Mouse (Mus musculus): ENCODE results near the gene Usp20.

DNA sequence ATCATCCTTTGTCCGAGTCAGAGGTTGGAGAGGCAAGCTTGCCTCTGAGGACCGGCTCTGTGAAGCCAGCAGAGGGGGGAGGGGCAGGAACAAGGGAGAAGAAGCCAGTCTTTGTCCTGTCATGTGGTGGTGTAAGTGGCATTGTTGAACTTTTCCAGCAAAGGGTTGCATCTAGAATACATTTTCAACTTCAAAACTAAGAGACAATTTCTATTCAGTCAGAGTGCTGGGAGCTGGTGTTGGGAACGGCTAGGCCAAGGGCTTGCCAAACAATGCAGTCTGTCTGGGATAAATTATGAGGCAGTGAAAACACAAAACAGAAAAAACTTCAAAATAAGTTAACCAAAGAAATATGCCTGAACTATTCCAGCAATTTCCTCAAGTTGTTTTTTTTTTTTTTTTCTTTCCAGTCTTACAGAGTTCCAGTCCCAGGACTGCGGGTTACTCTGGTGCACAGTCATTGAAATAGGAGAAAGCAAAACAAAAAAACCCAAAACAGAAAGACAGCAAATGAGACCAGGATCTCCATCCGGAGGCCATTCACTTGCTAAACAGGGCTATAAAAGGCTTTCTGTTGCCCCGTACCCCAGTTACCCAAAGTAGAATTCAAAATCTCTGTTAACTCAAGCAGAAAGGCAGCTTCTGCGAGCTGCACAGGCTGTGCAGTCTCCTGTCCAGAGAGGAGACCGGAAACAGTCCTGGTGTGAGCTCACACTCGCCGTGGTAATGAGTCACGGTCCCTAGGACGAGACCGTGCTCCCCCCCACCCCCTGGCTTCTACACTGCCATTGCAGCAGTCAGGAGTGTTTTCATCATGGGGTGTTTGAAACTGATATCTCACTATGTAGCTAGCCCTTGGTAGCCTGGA, 86.4 kb downstream of the Usp20 start:
- TF ChIP-seq GATA1 (IDR thresholded peaks at IDR 0.05; ENCODE audit: borderline replicate concordance, low read length) (no peak), FLI1 (IDR thresholded peaks at IDR 0.05; ENCODE audit: low read length) (no peak)
